Mouse (Mus musculus) limb, embryonic 12.5 days (tissue): ENCODE measurements around the gene Rfx4. TPM values are rescaled to one million over a fixed set of nuclear protein-coding genes. Genes with fewer than 3 reads are reported as not detected.

Experiments
- ATAC-seq: fragments of 200-750 bp; cut with Nextera tagmentation; 2 replicates; pipeline ENCODE4 v1.8.0; 2017; ENCODE audit warnings: low read depth, moderate TSS enrichment; ENCODE audit not compliant: insufficient number of reproducible peaks, insufficient read depth, low FRiP score, low TSS enrichment
- H3K27ac ChIP-seq: fragments of 300-500 bp; sonication (generic); 2 replicates; pipeline ENCODE4 v1.5.1; 2016; ENCODE audit warnings: mild to moderate bottlenecking, moderate library complexity
- H3K27me3 ChIP-seq: fragments of 300-500 bp; sonication (generic); 2 replicates; pipeline ENCODE4 v1.6.1; 2016; ENCODE audit warnings: mild to moderate bottlenecking, moderate library complexity
- H3K36me3 ChIP-seq: fragments of 300-500 bp; sonication (generic); 2 replicates; pipeline ENCODE4 v1.6.1; 2016; ENCODE audit warnings: mild to moderate bottlenecking, moderate library complexity
- H3K4me1 ChIP-seq: fragments of 300-500 bp; sonication (generic); replicated peaks from 2 replicates; pipeline ENCODE4 v1.6.1; 2016
- H3K4me2 ChIP-seq: fragments of 300-500 bp; sonication (generic); 2 replicates; pipeline ENCODE4 v1.6.1; 2016; ENCODE audit warnings: mild to moderate bottlenecking, moderate library complexity
- H3K4me3 ChIP-seq: fragments of 300-500 bp; sonication (generic); replicated peaks from 2 replicates; pipeline ENCODE4 v1.5.1; 2016; ENCODE audit warnings: mild to moderate bottlenecking
- H3K9ac ChIP-seq: fragments of 300-500 bp; sonication (generic); replicated peaks from 2 replicates; pipeline ENCODE4 v1.6.1; 2016; ENCODE audit warnings: mild to moderate bottlenecking, moderate library complexity
- H3K9me3 ChIP-seq: fragments of 300-500 bp; sonication (generic); 2 replicates; pipeline ENCODE4 v1.6.1; 2016; ENCODE audit warnings: mild to moderate bottlenecking, moderate library complexity
- WGBS: fragments of 180-500 bp; shearing (Covaris S2); methylation state at CpG from one replicate; pipeline ENCODE4 v1.1.7; 2016; 5-methylcytosine and 5-hydroxymethylcytosine counted together
- polyA plus RNA-seq: library from polyadenylated mRNA; unstranded; fragments of >200 nt; fragmentation: Nextera tagmentation; extraction: Ambion mirVana; gene quantifications from 2 replicates; pipeline ENCODE4 v1.2.1, GENCODE M21; 2016

Rfx4 gene
- polyA plus RNA-seq, result 1.2 and 1.3 TPM in 2 replicates

DNA sequence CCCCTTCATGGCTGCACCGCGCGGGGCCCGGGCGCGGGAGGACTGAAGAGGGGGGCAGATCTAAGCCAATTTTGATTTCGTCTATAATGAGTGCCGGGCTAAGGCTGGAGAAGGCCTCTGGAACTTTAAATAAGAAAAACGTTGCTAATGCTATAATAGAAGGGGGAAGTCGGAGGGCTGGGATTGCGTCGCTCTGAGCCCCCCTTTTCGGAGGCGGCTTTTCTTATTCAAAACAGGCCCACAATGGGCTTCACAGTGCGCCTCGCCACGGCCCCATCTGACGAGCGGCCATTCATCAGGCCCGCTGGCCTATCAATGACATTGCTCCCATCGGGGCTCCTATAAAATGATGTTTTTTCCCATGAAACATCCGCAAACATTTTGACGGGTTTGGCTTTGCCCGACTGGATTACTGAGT lies at the start of gene Rfx4:
TSS of gene Rfx4 (plus strand) at position 277 of the 418 bp plus-strand sequence.
- WGBS, result under 1% methylated on average over 24 of the region's 24 CpGs
- Histone ChIP-seq H3K9ac (peak within 1 kb of the TSS; percentile 40; the same call in 1 of the 2 replicates), H3K27me3 (peaks cover 94% of the 10 kb centered on the region), H3K4me2 (peak within 1 kb of the TSS; percentile 61), H3K9me3 (no peaks in the 10 kb centered on the region), H3K4me3 (peak within 1 kb of the TSS; percentile 37), H3K4me1 (peaks cover 49% of the 10 kb centered on the region), H3K36me3 (no peaks in the 10 kb centered on the region), H3K27ac (no peak within 1 kb of the TSS)
- ATAC-seq, result no peak

DNA sequence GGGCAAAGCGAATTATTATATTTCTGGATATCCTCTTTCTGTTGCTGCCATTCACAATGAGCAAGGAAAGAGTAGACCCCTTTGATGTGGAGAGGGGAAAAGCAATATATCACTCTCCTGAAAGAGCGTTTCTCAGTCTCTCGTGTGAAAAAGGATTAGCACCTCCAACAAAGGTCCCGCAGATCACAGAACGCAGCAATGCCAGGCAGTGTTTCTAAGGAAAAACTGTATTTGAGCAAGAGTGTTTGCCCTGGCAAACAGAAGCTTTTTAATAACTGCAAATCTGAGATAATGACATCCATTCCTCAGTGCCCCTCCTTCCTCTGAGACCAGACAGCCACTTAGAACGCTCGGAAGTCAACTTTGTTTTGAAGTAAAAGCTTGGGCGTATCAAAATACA lies 49.3 kb upstream of the Rfx4 start:
- no peak for ATAC-seq

DNA sequence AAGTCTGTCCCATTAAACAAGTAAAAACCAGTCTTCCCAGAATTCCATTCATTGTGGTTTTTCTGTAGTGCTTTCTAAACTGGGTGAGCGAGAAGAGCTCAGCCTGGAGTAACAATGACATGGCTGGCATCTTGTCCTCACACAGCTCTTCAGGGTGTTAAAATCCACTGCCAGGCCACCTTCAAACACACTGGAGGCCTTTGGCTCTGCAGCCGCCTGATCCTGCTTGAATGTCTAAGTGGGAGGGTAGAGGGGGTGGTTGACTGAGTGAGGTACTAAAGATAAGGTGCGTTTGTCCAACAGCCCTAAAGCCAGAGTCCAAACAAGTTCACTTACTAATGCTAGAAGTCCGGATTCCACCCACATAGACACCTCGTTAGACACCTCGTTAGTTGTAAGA lies 48.6 kb upstream of the Rfx4 start:
- Histone ChIP-seq H3K27me3 (peaks cover 13% of the 10 kb centered on the region), H3K4me1 (peaks cover 15% of the 10 kb centered on the region)

More for the DNA sequence above, 49.3 kb upstream of the Rfx4 start:
- H3K9me3 ChIP-seq, result no peaks in the 10 kb centered on the region
- peaks cover 25% of the 10 kb centered on the region for H3K36me3 ChIP-seq
- peaks cover 15% of the 10 kb centered on the region for H3K4me1 ChIP-seq
- no peak overlapping the region for H3K27ac ChIP-seq
- peaks cover 13% of the 10 kb centered on the region for H3K27me3 ChIP-seq
- no peak overlapping the region for H3K9ac ChIP-seq
- no peak overlapping the region for H3K4me3 ChIP-seq
- no peak overlapping the region for H3K4me2 ChIP-seq
- 32% methylated on average over 8 of the region's 8 CpGs for WGBS

DNA sequence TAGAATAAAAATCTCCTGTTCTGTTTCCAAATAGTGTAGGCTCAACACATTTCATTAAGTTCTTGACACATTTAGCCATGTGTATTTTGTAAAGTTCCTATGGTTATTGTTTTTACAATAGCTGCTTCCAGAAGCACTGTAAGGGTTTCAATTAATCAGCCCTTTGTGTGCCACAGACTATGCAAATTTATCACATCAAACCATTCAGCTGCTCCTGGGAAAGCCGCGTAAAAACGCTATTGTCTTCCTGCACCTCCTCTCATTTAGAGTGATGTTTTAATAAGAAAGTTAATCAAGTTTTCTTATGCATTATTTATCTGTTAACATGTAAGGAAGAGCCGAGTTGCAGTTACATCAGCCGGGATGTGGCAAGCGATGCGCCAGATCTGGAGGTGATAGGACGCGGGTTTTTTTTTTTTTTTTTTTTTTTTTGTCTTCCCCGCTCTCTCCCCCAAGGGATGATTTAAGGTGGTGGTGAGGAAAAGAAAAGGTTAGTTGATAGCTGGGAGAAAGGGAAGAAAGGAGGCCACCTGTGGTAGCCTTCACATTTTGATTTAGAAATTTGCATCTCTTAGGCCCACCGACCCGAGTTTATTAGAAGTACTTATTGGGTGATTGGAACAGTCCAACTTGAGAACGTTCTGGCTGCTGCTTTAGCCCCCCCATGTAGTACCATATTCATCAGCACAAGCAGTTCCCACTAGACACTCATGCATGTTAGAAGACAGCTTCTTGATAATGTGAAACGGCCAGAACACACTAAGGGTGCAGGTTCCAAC lies 47.9 kb upstream of the Rfx4 start:
- WGBS, result 26% methylated on average over 14 of the region's 14 CpGs
- H3K4me1 ChIP-seq, result peaks cover 15% of the 10 kb centered on the region
- no peak for ATAC-seq
- H3K27ac ChIP-seq, result no peak overlapping the region
- H3K36me3 ChIP-seq, result peaks cover 16% of the 10 kb centered on the region
- H3K4me3 ChIP-seq, result no peak overlapping the region
- H3K9ac ChIP-seq, result no peak overlapping the region
- H3K9me3 ChIP-seq, result no peaks in the 10 kb centered on the region
- H3K27me3 ChIP-seq, result peaks cover 13% of the 10 kb centered on the region
- no peak overlapping the region for H3K4me2 ChIP-seq

More for the DNA sequence above, 48.6 kb upstream of the Rfx4 start:
- 22% methylated on average over 6 of the region's 6 CpGs for WGBS
- H3K27ac ChIP-seq, result no peak overlapping the region
- H3K4me2 ChIP-seq, result no peak overlapping the region
- no peak overlapping the region for H3K9ac ChIP-seq
- H3K36me3 ChIP-seq, result peaks cover 18% of the 10 kb centered on the region
- ATAC-seq, result no peak
- no peaks in the 10 kb centered on the region for H3K9me3 ChIP-seq
- H3K4me3 ChIP-seq, result no peak overlapping the region

DNA sequence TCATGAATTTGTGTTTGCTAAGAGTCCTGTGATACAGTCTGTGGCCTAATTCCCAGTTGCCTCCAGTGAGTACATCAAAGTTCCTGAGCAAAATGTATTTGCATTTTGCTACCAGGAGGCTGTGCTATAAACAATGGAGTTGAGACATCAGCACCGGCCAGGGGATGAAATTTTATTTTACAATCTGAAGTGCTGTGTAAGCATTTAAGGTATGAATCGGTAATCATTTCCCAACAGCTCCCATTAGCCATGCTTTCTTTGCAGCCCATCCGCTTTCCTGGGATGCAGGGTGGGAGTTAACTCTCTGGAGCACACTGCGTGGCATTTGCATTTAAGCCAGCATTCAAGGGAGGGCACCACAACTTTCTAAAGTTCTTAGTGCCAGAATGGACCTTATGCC lies 45.7 kb upstream of the Rfx4 start:
- H3K9ac ChIP-seq, result no peak overlapping the region
- no peaks in the 10 kb centered on the region for H3K9me3 ChIP-seq
- no peak overlapping the region for H3K27ac ChIP-seq
- 67% methylated on average over 4 of the region's 4 CpGs for WGBS
- H3K27me3 ChIP-seq, result peaks cover 10% of the 10 kb centered on the region
- peaks cover 15% of the 10 kb centered on the region for H3K4me1 ChIP-seq
- no peak for ATAC-seq
- peaks cover 24% of the 10 kb centered on the region for H3K36me3 ChIP-seq
- H3K4me3 ChIP-seq, result no peak overlapping the region
- H3K4me2 ChIP-seq, result no peak overlapping the region

DNA sequence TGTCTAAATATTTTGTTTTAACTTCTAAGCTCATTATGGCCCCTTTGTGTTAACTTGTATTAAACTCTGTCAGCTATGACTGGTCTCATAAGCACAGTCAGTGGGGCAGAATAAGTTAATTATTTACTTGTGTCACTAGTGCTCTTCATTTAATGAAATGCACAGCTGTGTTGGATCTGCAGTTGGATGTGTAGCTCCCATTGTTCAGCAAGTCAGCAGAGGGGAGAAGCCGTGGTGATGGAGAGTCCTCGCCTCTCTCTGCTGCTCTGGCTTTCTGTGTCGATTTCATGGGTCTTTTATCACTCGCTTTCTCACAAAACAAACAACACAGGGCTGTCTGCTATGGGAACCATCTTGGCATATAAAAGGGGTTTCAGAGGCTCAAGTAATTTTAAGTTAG lies 45.0 kb upstream of the Rfx4 start:
- peaks cover 15% of the 10 kb centered on the region for H3K4me1 ChIP-seq
- no peak overlapping the region for H3K27ac ChIP-seq
- H3K27me3 ChIP-seq, result peaks cover 8% of the 10 kb centered on the region
- no peak overlapping the region for H3K9ac ChIP-seq
- no peak overlapping the region for H3K4me3 ChIP-seq
- peaks cover 30% of the 10 kb centered on the region for H3K36me3 ChIP-seq
- ATAC-seq, result no peak
- H3K9me3 ChIP-seq, result no peaks in the 10 kb centered on the region
- WGBS, result 72% methylated on average over 4 of the region's 4 CpGs
- H3K4me2 ChIP-seq, result no peak overlapping the region

DNA sequence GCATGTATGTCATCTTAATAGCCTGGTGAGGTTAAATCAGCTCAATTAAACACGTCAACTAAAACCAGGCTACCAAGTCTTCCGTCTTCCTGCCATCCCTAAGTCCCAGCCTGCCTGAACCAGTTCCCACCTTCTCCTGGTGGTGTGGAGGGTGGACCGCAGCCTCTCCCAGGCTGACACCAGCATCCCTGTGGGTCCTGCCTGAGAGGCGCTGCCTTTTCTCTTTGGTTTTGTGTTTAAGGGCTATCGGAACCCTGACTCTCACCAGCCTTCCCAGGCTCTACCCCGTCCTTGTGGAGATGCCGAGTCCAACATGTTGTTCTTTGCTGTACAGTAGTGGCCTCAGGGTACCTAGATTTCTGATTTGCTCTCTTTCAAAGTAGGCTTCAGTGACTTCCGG lies 44.4 kb upstream of the Rfx4 start:
- Histone ChIP-seq H3K4me3 (no peak overlapping the region), H3K9me3 (no peaks in the 10 kb centered on the region), H3K9ac (no peak overlapping the region), H3K4me1 (peaks cover 14% of the 10 kb centered on the region), H3K36me3 (peaks cover 34% of the 10 kb centered on the region), H3K4me2 (no peak overlapping the region), H3K27me3 (peaks cover 5% of the 10 kb centered on the region; the same call in 1 of the 2 replicates), H3K27ac (no peak overlapping the region)
- no peak for ATAC-seq
- 89% methylated on average over 8 of the region's 8 CpGs for WGBS

DNA sequence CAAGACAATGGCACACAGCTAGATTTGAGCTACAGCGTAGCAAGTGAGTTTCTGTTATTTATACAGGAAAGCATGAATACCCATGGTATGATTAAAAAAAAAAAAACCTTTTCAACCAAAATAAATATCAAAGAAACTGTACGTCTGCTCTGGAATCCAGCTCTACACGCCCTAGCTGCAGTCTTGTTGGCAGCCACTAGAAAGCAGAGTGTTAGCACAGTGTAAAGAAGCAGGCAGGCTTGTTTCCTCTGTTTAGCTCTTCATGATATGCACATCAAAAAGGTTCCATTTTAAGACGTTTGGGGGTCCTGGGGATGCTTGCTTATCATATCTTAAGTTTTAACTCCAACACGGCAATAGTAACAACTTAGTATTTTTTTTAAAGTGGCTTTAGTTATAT lies 43.9 kb upstream of the Rfx4 start:
- Histone ChIP-seq H3K36me3 (peaks cover 38% of the 10 kb centered on the region), H3K27ac (no peak overlapping the region), H3K4me2 (no peak overlapping the region), H3K9me3 (no peaks in the 10 kb centered on the region), H3K4me1 (peaks cover 11% of the 10 kb centered on the region), H3K27me3 (peaks cover 5% of the 10 kb centered on the region; the same call in 1 of the 2 replicates), H3K4me3 (no peak overlapping the region), H3K9ac (no peak overlapping the region)
- ATAC-seq, result no peak
- 86% methylated on average over 5 of the region's 5 CpGs for WGBS

DNA sequence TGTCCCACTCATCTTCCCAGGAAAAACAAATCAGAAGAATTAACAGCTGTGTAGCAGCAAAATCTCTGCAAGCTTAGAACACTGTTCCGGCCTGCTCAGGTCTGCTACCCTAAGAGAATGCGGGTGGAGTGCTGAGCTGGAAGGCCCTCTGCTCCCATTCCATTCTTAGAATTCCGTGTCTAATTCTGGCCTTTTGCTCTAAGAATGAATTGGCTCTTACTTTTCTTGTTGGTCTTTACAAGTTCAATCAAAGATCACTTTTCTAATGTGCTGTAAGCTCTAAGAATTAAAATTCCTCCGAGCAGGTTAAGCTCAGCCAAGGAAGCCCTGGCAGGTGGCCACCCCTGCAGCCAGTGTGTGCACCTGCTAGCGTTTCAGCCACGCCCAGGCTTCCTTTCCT lies 43.3 kb upstream of the Rfx4 start:
- Histone ChIP-seq H3K27me3 (peaks cover 5% of the 10 kb centered on the region; the same call in 1 of the 2 replicates), H3K36me3 (peaks cover 40% of the 10 kb centered on the region), H3K4me1 (peaks cover 6% of the 10 kb centered on the region), H3K4me3 (no peak overlapping the region), H3K9ac (no peak overlapping the region), H3K4me2 (no peak overlapping the region), H3K9me3 (no peaks in the 10 kb centered on the region), H3K27ac (no peak overlapping the region)
- no peak for ATAC-seq
- 85% methylated on average over 6 of the region's 6 CpGs for WGBS

DNA sequence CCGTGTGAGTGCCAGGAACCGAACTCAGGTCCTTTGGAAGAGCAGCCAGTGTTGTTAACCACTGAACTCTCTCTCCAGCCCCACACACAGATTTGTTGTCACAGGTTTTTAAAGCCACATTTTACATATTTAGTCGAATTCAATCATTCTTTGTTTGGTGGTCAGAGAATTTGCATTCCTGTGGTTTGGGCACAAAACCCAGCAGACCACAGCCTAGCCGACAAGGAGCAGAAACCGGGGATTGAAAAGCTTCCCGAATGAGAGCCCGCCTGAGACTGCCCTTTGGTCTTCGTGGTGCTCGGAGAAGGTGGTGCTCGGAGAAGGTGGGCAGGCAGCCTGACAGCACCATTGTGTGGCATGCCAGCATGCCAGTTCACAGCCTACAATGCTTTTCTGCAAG lies 42.8 kb upstream of the Rfx4 start:
- ATAC-seq, result no peak
- Histone ChIP-seq H3K27ac (no peak overlapping the region), H3K9me3 (no peaks in the 10 kb centered on the region), H3K4me3 (no peak overlapping the region), H3K9ac (no peak overlapping the region), H3K4me2 (no peak overlapping the region), H3K4me1 (0 out of 2 replicates have a peak, but pooled peaks cover 2% of the 10 kb centered on the region), H3K27me3 (peaks cover 5% of the 10 kb centered on the region; the same call in 1 of the 2 replicates), H3K36me3 (peaks cover 41% of the 10 kb centered on the region)
- WGBS, result 87% methylated on average over 10 of the region's 10 CpGs

DNA sequence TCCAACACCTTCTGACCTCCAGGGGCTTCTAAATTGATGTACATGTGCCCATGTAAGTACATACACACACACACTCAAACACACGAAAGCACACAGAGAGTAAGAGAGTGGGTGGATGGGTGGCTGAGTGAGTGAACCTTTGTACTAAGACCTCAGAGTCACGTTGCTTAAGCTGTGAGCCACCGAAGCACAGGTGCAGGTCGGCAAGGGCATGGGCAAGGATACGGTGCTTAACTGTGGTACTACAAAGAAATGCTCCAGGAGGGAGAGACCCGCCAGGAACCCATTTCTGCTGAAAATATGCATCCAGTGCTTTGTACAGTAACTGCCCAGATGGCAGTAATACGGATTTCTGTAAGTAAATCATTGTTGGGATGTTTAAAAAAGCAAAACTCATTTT lies 40.2 kb upstream of the Rfx4 start:
- peaks cover 55% of the 10 kb centered on the region for H3K36me3 ChIP-seq
- 90% methylated on average over 7 of the region's 7 CpGs for WGBS
- H3K9ac ChIP-seq, result no peak overlapping the region
- no peak for ATAC-seq
- no peak overlapping the region for H3K4me2 ChIP-seq
- no peak overlapping the region for H3K27ac ChIP-seq
- H3K9me3 ChIP-seq, result no peaks in the 10 kb centered on the region
- no peaks in the 10 kb centered on the region; the same call in 1 of the 2 replicates for H3K27me3 ChIP-seq
- no peak overlapping the region for H3K4me3 ChIP-seq
- H3K4me1 ChIP-seq, result no peaks in the 10 kb centered on the region
